Mouse (Mus musculus) layer of hippocampus, adult 2 months (tissue): Measurements from ENCODE around the gene Gnaz. TPM values are rescaled to one million over a fixed set of nuclear protein-coding genes. Genes with fewer than 3 reads are reported as not detected.

Experiments used
- DNase-seq, 2 experiments: peaks; one replicate each; pipeline ENCODE4 v3.0.0; 2022; ENCODE audit warnings: low spot score in 2 of 2
- H3K27ac ChIP-seq: fragments of 200-600 bp; 2 replicates; pipeline ENCODE4 v1.8.1; 2022
- H3K4me3 ChIP-seq: fragments of 200-600 bp; 2 replicates; pipeline ENCODE4 v1.8.1; 2022; ENCODE audit warnings: mild to moderate bottlenecking
- CTCF ChIP-seq: fragments of 200-600 bp; conservative IDR thresholded peaks from 2 replicates; pipeline ENCODE4 v1.8.1; 2022; ENCODE audit warnings: antibody characterized with exemption, mild to moderate bottlenecking, moderate library complexity
- total RNA-seq, 2 experiments: library from RNA; stranded (reverse); gene quantifications; 2 replicates each; pipeline ENCODE4 v1.2.3; 2021

Gnaz gene
- total RNA-seq, 2 experiments from 2014 or later, result 96.7 to 106 TPM

- no peak for TF ChIP-seq CTCF
- H3K4me3 ChIP-seq, result no peak overlapping the region
- no peak for DNase-seq
These were observed 81.7 kb downstream of the Gnaz start for GRCm38 (mm10) chr10:75048711-75049110.

GRCm38 (mm10) chr10:75051364-75052074, 84.5 kb downstream of the Gnaz start:
- Histone ChIP-seq H3K4me3 (no peak overlapping the region), H3K27ac (no peak overlapping the region)
- no peak for DNase-seq
- TF ChIP-seq CTCF, result no peak

More at GRCm38 (mm10) chr10:75048711-75049110, 81.7 kb downstream of the Gnaz start:
- H3K27ac ChIP-seq, result no peak overlapping the region

DNA sequence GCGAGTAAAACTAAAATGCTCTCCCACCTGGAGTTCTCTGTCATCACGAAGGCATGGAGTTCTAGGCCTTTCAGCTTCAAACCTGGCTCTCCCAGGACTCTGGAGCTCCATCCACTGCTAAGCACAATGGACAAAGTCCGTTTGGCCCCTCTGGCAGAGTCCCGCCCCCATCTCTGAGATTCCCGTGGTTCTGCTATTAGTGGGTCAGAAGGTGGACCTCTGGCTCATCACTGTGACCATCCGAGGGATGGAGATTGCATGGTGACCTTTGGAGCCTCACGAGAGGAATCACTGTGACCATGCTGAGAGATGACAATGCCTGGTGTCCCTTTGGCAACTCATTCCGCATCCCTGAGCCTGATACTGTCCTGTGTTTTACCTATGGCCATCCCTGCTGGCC, 85.9 kb downstream of the Gnaz start:
- H3K27ac ChIP-seq, result no peak overlapping the region
- H3K4me3 ChIP-seq, result no peak overlapping the region
- no peak for TF ChIP-seq CTCF
- no peak for DNase-seq

- no peak overlapping the region for H3K27ac ChIP-seq
- DNase-seq, result no peak
- H3K4me3 ChIP-seq, result no peak overlapping the region
- no peak for TF ChIP-seq CTCF
These were observed 86.7 kb downstream of the Gnaz start for GRCm38 (mm10) chr10:75053655-75054054.

- Histone ChIP-seq H3K4me3 (no peak overlapping the region), H3K27ac (no peak overlapping the region; the same call in 1 of the 2 replicates)
- DNase-seq, result no peak
- no peak for TF ChIP-seq CTCF
These were observed 87.1 kb downstream of the Gnaz start for GRCm38 (mm10) chr10:75054125-75054524.

GRCm38 (mm10) chr10:75055672-75056071, 88.7 kb downstream of the Gnaz start:
- Histone ChIP-seq H3K27ac (peak overlapping the region; percentile 43; the same call in 1 of the 2 replicates), H3K4me3 (no peak overlapping the region)
- TF ChIP-seq CTCF, result no peak
- no peak for DNase-seq

DNA sequence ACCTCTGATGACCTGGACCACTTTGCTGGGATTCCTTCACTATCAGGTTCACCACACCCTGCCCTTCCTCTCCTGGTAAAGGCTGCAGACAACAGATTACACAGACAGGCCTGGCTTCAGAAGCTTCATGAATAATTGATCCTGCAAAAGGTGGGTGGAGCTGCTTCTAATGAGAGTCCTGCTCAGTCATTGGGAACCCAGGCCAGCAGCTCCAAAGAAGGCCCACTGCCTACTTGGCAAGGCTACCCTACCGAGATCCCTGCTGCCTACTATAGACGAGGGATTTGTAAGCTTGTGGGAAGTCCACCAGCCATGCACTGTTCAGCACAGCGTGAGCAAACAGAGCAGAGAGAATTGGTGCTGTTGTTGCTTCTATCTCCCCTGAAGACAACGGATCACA, 89.3 kb downstream of the Gnaz start:
- peak overlapping the region; percentile 43 for H3K27ac ChIP-seq
- H3K4me3 ChIP-seq, result no peak overlapping the region
- TF ChIP-seq CTCF, result no peak
- DNase-seq, result peak; percentile 36 to 65

GRCm38 (mm10) chr10:75058336-75058735, 91.4 kb downstream of the Gnaz start:
- H3K4me3 ChIP-seq, result no peak overlapping the region
- no peak for TF ChIP-seq CTCF
- DNase-seq, result no peak
- no peak overlapping the region for H3K27ac ChIP-seq

- H3K4me3 ChIP-seq, result no peak overlapping the region
- DNase-seq, result no peak
- no peak overlapping the region for H3K27ac ChIP-seq
- TF ChIP-seq CTCF, result no peak
These were observed 91.9 kb downstream of the Gnaz start for GRCm38 (mm10) chr10:75058761-75059395.

DNA sequence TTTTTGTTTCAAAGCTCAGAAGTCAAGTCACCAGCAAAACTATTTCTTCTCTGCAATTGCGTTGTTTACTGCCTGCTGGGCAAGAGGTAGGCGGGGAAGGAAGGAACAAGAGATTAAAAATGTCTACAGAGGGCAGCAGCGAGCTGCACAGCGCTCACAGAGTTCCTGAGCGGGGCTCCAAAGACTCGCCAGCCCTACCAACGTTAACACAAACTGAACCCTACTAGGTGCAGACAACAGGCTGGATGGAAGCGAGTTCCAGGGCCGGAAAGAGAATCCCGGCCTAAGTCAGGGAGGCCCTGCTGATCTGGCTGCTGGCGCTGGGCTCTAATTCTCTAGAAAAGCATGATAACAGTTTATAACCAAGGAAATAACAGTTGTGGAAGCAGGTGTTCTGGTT, 92.4 kb downstream of the Gnaz start:
- Histone ChIP-seq H3K4me3 (no peak overlapping the region; the same call in 1 of the 2 replicates), H3K27ac (peak overlapping the region; percentile 25; the same call in 1 of the 2 replicates)
- DNase-seq, result peak; percentile 79 to 83
- peak; percentile 88 for TF ChIP-seq CTCF

DNA sequence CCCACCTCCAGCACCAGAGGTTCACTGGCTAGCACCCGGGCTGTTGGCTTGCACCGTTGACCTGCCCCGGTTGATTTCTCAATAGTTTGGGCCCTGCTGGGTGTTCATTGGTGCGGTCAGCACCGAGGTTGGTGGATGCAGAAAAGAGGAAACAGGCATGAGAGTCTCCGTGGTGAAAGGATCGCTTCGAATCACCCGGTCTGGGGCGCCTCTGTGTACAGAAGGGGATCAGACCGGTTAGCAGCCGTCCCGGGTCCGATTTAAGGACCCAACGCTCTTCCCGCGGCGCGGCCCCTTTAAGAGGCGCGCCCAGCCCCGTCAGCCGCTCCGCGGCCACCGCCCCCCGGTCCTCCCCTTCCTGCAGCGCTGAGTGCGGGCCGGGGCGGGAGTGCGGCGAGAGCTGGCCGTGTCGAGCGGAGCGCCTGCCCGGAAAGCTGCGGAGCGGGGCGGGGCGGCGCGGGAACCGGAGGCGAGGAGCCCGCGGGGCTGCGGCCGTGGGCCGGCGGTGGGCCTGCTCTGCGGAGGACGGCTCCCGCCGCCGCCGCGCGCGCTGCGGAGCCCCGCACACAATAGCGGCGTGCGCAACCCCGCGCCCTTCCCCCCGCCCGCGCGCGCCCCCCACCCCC, 93.4 kb downstream of the Gnaz start, which contains the start of gene Bcr:
Gene Bcr (plus strand): TSS at position 376 of the 626 bp plus-strand sequence.
- DNase-seq, result peak; percentile 71 to 74
- peak within 1 kb of the TSS; percentile 90 for H3K27ac ChIP-seq
- TF ChIP-seq CTCF, result no peak
- peak within 1 kb of the TSS; percentile 85 for H3K4me3 ChIP-seq

DNA sequence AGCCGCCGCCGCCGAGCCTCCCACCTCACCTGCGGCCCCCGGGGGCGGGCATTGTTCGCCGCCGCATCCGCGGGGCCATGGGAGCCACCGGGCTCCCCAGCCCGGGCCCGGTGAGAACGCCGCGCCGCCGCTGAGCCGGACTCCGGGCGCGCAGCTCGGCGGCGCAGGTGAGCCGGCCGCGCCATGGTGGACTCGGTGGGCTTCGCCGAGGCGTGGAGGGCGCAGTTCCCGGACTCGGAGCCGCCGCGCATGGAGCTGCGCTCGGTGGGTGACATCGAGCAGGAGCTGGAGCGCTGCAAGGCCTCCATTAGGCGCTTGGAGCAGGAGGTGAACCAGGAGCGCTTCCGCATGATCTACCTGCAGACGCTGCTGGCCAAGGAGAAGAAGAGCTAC, 93.9 kb downstream of the Gnaz start:
- no peak for DNase-seq
- Histone ChIP-seq H3K4me3 (peak overlapping the region; percentile 85), H3K27ac (peak overlapping the region; percentile 90)
- no peak for TF ChIP-seq CTCF
